Mouse (Mus musculus): ENCODE results near the gene Pard3b.

Gene Pard3b

DNA sequence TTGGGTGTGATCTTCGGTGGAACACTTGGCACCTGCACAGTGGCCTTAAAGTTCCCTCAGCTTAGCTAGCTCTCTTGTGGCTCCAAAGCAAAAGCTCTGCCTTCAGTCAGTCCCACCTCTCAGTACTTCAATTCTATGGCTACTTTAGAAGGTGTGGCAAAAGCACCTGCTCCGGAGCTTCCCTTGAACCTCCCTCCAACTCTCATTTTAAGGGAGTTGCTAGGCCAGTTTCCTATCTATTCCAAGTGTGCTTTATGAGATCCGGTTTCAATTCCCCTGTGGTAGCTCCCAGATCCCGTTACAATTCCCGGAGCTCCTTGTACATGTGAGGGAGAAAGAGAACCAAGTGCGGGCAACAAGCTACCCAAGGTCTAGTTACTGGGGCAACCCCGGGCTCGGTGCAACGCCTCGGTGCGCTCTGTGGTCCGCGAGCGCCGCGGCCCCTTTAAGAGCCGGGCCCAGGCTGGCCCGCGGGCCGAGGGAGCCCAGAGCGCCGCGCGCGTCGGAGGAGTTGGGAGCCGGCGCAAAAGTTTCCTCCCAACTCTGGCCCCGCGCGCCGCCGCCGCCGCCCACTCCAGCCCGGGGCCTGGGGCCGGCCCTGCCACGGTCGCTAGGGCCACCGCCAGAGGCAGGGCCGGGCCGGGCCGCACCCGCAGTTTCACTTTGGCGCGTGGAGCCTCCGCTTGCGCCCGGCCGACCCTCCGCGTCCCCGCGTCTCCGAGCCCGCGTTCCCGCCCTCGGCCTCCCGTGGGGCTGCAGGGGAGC is at the start of gene Pard3b:
Gene Pard3b (plus strand): TSS at position 478 of the 765 bp plus-strand sequence.
- peak; percentile 48 for DNase-seq

DNA sequence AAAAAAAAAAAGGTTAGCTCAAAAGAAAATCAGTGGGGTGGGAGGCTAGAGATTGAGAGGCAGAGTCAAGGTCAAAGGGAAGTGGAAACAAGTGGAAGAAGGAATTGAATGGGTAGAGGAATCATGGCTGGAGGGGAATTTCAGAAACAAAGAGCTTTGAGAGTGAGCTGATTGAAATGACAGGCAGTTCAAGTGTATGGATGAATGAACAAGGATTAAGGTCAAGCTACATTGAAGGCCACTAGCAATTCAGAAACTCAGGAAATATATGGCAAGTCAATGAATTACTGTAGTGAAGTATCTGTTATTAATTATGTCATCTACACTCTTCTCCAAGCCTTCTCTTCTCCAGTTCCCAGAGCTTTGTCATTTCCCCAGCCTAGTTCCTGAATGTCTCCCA is 22.4 kb upstream of the Pard3b start:
- DNase-seq, result no peak

DNA sequence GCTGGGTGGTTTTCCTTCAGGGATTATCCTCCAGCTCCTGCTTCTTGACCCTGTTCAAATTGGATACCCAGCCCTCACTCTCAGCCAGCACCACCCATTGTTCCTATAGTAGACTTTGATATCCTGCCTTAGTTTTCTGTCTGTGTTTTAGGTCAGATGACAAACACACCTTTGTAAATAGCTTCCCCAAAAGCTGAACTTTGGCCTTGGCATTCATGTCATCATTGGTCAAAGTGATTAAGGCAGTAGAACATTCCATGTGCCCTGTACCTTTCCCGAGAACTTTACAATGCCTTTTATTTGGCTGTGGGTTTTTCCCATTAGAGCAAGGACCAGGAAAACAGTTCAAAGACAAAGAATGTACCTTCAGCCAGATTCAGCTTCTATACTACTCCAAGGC is 18.0 kb upstream of the Pard3b start:
- DNase-seq, result no peak

DNA sequence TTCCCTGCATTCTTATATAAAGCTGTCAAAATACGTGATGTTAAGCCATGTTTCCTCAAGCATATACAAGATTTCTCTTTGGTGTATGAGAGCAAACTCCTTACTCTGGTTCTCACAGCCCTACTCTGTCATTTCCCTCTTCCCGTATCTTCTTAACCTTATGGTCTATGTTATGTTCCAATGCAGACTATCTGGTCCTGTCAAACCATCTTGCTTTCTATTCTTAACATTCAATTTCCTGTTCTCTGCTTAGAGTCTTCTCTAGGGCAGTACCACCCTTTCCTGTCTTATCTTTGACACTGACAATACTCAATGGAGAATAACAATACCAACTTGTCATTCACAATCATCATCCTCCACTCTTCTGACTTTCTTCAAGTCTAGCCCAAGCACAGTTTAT is 8.8 kb upstream of the Pard3b start:
- no peak for DNase-seq

DNA sequence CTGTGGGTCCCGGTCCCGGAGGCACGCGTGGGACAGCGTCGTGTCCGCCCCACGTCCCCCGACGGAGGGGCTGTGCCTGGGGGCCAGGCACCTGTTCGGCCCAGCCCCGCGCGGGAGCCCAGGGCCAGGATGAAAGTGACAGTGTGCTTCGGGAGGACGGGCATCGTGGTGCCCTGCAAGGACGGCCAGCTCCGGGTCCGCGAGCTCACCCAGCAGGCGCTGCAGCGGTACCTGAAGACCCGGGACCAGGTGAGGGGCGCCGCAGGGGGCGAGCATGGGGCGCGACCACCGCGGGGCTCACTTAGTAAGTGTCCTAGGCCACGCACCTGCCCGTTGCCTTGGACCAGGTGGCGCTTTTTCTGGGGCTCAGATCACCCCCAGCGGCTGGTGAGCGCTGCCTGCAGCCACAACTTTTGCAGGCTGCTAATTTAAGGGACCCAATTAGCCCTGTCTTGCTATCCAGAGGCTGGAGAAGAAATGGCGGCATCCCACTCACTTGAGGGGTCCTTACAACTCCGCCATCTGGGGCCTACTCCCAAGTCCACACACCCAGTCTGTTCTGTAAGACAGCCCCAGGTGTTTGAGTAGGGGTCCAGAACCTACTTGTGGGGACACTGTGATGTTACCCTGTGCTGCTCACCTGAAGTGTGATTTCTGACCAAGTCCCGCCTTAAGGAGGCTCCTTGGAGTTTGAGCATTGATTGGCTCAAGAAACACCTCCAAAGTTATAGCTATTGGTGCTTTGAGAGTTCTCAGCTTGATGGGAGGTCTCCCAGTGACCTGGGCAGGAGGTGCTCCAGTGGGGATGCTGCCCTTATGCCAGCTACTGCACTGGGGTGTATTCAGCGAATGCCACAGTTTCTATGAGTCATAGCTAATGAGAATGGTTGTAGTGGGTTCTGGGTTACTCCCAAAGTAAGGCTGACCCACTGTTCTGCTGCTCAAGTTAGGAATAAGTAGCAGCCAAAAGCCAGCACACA is 780 bp downstream of the Pard3b start:
- DNase-seq, result no peak

DNA sequence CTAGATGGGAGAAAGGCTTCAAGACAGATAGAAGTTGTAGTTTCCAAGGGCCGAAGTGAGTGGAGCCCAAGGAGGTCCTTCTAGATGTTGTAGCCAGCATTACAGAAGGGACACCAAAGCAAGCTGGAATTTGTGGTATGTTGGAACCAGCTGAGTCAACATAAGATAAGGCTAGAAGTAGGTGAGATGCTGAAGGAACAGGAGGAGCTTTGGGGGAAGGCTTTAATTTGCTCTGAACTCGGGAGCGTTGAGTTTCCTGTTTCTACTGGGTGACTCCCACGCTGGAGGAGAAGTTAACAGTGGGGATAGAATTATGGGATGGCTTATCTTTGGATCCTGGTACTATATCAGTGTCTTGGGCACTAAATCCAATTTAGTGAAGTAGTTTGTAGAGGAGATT is 3.3 kb downstream of the Pard3b start:
- no peak for DNase-seq

DNA sequence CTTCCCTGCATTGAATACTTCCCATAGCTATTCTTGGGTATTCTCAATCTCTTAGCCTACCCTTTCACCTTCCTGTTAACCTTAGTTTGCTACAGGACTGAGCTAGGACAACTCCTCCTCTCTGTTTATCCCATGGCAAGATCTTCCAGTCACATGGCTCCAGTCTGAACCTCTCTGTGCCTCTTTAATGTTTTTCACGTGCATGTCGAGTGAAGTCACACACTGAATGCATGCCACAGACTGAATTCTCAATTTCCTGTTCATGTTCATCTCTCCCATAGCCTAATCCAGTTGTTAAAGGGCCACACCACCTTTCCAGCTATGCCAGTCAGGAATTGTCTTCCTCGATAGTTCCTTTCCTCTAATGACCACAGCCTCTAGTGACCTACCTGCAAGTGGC is 6.4 kb downstream of the Pard3b start:
- no peak for DNase-seq

DNA sequence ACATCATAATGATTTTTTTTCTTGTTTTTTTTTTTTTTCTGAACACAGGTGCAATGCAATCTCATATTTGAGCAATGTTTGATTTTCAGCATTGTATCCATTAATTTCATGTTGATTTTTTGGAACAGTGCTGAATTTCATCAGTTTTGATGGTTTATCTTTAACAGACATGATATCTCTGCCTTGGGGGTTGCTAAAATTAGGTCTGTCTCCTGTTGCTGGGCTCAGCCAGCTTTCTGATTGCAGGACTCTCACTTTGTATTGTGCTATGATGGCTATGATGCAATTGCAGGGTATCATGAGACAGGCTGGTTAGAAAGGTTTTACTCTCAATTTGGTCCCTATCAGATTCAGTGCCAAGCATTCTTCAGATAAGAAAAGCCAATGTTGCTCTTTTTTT is 11.3 kb downstream of the Pard3b start:
- DNase-seq, result no peak

DNA sequence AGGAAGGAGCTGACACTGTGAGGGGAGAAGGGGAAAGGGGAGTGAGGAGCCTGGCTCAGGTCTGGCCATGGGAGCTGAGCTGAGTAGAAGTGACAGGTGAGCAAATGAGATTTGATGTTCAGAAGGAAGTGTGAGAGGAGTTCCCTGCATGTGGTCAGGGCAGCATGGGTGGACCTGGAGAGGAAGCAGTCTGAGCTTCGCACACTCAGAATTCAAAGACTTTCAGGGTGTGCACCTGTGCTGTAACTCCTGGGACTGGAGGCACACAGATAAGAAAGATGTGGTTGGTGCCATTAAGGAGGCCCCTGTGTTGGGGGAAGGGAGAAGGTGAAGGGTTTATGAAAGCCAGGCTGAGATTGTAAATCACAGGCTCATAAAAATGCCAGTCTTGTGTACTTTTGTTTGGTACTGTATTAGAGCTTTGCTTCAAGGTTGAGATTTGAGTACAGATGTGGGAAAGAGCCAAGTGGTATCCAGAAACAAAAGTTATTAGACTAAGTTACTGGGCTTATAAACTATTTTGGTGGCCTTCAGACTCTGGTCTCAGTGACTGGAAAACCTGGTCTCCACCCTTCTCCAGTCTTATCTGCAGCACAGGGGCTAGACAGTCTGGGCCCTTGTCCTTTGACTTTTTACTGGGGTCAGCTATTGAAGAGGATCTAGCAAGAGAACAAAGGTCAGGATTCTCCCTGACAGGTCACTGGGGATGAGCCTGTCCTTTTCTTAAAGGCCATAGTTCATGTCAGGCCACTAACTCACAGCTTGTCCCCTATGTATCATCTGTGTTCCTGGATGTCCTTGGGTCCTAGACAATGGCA is 13.0 kb downstream of the Pard3b start:
- DNase-seq, result no peak

DNA sequence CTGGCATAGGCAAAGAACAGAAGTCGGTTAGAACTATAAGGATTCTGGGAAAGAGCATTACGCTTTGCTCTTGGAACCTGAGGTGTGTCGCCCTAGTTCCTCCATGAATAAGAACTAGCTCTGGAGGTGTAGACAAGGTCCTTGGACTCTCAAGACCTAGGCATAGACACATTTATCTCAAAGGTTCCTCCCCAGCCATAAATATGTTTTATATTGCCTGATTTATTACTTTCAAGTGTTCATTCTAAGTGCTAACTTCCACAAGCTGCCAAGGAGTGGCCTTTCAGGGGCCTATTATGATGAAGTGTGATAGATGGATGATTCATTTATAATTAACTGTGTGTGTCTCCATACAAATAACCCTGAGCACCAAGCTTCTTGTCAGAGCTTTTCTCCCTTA is 19.1 kb downstream of the Pard3b start:
- DNase-seq, result no peak

DNA sequence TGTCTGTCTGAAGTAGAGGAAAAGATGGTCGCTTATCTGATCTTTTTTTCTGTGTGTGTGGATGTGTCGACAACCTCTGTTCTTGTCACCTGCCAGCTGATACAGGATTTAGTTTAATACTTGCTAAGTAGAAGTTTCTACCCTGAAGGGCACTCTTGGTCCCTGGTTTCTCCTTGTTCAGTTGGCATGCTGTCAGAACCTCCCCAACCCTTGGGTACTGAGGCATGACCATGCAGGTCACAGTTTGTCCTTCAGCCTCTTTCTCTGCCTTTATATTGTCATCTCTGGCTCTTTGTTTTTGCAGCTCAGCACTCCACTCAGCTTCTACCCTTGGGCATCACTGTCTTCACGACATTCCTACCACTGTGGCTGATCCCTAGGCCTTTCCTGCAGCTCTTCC is 21.3 kb downstream of the Pard3b start:
- DNase-seq, result no peak

DNA sequence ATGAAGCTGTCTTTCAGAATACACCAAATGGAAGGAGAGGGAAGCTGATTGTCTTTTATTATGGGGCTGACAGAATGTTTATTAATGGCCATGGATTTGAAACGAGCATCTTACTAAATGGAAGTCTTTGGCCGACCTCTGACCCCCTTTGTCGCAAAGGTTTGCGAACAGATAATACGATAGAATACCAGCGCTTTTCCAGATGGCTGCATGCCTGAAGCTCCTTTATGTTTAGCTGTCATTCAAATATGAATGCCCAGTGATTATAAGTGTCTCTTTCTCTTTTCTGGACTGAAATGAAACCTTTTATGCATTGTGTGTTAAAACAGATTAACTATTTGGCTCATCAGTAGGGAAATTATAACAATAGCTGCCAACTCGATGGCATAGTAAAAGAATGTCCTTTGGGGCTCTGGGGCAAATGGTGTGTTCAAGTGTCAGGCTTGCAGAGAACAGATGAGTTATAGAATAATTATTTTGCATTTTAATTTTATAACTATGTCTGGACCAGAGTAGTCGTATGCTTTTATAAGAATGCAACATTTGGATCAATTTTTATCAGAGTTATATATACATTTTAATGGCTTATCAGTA is 46.7 kb downstream of the Pard3b start:
- no peak for DNase-seq

DNA sequence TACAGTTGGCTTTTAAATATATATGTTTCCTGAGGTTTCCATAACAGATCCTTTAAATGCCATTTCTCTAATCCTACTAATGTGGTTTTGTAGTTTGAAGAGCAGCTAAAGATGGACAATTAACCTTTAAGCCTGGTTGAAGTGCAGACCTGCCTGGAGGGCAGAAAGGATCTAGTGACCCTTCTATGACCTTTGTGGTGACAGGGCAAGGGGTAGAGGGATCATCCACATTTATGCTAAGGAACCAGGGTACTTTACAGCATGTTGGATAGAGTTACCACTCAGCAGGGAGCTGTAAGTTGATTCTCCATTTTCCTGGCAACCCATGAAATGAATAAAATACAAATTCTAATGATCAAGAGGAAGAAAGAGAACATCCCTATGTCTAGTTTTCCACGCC is 47.3 kb downstream of the Pard3b start:
- no peak for DNase-seq

DNA sequence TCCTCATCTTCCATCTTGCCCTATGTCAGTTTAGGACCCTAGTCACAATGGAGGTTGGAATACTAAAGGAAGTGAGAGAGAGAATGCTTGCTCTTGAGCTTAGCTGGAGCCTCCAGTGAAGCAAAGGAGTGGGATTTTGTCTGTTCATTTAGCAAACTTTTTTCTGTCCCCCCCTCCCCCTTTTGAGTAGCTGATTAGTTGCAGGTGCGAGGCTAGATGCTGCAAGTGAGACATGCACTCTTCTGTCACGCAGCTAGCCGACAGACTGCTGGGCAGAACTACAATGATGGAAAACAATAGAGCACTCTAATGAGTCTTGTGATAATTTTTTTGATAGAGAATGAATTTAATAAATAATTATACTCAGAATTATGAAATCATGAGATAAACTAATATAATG is 49.7 kb downstream of the Pard3b start:
- no peak for DNase-seq

DNA sequence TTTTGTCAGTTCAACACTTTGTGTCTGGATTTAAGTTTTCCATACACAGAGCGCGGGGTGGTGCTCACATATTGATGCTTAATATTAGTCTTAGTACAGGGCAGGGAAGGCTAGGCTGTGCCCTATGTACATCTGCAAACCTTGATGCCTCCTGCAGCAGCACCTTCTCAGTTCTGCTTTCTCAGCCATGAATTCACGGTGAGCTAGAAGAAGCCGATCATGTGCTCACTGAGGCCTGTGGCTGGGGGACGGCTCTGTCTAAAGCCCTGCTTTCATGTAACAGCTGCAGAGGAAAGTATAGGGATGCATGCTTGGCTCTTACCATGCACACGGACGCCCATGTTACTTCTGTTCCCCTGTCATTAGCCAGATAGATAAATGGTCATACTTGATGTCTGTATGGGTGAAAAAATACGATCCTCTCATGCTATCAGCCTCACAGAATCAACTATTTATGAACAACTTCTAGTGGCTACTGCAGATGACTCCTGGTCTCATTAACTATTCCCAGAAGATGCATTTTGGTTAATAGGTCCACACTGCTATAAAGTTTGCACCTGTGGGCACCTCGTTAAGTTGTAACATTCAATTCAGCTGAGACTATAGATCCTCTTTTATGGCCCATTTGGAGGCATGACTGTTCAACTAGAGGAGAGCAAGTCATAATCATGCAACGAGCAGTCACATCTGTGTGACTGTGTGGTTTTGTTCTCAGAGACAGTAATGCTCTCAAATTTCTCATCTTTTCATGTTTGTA is 60.0 kb downstream of the Pard3b start:
- DNase-seq, result no peak

DNA sequence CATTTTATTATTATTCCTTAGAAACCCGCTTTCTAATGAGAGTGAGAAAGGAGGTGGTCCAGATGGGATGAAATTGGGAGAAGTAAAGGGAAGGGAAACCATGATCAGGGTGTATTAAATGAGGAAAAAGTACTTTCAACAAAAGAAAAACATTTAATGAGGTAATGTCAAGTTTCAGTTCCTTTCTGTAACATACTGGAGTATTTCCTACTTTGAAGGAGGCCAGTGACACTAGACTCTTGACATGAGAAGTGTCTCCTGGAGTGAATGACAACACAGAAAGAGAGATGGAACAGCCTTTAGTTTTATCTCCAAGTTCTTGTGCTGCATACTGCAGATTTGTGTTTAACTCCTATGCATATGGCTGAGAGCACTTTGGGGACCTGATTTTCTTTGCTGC is 71.2 kb downstream of the Pard3b start:
- no peak for DNase-seq

DNA sequence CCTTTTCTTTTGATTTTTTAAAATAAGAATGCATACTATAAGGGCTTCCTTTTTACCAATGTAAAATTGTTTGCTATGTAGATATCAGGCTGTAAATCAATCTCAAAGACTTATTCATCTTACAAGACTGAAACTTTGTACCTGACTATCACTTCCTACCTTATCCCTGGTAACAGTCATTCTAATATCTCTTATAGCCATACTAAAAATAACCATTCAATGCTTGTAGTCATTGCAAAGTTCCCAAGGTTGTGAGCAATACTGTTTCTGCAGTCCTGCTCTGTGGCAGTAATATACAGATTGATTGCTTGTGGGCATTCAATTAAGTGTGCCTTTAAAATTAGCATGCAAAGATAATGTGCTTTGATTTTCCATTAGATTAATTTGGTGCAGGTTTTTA is 72.9 kb downstream of the Pard3b start:
- DNase-seq, result no peak

DNA sequence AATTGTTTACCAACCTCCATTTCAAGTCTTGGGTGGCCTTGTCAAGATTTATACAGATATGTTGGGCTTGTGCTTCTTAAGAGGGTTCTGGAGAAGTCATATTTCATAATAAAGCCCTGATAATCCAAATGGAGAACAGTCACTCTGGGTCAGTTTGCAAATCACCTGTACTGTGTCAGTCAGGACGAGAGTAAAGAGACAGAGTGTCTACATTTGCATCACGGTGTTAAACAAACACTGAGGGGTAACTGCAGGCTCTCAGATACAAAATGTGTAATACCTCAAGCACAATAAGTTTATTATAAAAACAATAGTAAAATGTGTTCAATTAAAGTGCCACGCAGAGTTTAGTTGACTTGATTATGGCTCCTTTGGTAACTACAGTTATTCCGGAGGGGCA is 91.0 kb downstream of the Pard3b start:
- no peak for DNase-seq

DNA sequence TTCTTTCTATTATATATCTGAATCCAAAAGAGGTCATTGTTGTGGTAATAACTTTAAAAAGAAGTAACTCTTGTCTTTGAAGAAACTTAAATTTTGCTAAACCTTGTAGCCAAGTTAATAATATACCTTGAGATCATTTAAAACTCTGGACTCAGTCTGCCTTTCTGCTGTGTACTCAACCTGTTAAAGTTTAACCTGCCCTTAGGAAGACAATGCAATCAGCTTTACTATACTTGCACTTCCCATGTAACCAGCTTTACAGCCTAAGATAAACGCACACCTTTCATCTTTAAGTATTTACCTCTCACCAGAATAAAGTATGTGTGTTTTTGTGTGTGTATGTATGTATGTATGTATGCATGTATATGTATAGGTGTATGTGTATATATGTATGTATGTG is 97.9 kb downstream of the Pard3b start:
- DNase-seq, result no peak

DNA sequence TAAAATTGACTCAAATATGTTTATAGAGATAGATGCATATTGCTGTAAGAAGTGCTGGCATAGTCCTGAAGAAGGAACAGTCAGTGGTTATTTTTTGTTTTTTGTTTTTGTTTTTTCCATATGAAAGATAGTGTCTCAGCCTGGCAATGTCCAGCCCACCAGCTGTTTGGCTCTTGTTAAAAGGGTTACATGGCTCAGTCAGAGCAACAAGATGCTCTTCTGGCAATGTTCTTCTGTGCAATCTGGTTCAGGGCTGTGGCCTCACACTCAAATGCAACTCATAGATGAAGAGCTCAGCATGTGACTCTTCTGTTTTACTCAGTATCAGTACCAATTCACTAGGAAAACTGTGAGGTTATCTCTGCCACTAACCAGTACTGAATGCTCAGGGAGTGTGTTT is 104.2 kb downstream of the Pard3b start:
- DNase-seq, result no peak

DNA sequence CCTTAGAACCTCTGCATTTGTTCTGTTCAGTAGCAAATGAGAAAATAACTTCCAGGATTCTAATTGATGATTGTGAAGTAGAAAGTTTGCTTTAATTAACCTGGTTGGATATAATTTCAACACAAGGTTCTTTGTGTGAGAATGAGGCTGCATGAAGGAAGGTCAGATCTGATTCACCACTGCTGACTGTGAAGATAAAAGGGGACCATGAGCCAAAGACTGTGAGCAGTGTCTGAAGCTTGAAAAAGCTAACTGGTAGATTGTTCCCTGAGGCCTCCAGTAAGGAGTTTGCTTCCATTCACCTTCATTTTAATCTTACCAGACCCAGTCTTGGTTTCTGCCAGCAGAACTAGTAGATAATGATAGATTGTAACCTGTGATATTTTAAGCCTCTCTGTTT is 108.9 kb downstream of the Pard3b start:
- DNase-seq, result no peak

DNA sequence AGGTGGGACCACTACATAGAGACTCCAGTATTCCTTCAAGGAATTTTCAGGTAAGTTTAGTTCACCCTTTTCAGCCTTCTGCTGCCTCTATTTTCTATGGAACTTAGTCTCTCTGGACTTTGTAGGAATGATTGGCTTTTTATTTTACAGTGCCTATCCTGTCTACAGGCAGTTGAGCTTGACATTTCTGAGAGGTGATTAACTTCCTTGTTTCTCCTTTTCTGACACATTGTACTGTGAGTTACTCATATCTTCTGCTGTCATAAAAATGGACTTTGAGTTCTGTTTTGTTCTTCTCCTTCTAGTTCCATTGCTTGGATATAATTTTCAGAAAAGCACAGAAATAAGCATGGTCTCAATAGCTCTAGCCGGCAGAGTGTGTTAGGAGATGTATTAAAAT is 112.4 kb downstream of the Pard3b start:
- no peak for DNase-seq
